Mouse (Mus musculus): ENCODE data around the gene Ms4a18.

DNA sequence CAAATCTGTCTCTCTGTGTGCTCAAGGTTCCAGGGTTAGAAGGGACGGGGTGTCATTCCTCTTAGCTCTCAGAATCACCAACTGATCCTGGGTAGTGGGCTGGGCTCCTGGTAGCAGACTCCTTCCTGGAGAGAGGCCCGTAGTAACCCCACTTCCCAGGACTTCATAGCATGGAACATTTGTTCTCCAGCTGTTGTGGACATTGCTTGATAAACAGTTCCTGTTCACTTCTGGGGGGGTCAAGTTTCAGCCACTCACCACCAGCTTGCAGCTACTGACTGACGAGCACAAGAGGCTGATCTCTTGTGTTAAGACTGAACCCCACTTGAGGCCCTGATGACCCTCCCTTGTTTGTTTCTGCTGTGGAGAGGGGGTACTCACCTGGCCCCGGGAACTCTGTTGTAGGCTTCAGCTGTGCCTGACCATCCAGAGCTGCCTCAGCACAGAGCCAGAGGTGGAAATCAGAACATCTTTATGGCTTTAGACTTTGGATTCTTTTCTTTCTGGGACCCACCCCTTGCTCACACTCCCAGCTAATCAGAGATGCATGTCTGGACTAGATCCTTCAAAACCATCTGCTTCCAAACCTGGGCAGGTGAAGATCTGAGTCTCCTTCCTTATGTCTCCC is 43.5 kb downstream of the Ms4a18 start, which contains the start of gene Ms4a10:
- TF ChIP-seq CTCF (IDR thresholded peaks at IDR 0.05; ENCODE audit: control insufficient read depth, insufficient read depth, insufficient replicate concordance, low read depth, low read length) (no peak), POLR2A (IDR thresholded peaks at IDR 0.05; ENCODE audit: control insufficient read depth, low read depth, low read length) (no peak)
